Mouse (Mus musculus) lung, adult 2 months (tissue): ENCODE results near the gene Acap1. TPM values are rescaled to one million over a fixed set of nuclear protein-coding genes. Genes with fewer than 3 reads are reported as not detected.

Source experiments
- DNase-seq: peaks from one replicate; pipeline ENCODE4 v3.0.0; 2022
- H3K4me1 ChIP-seq: fragments of 200-500 bp; 2 replicates; pipeline ENCODE4 v1.6.1; 2011; ENCODE audit warnings: low read length; ENCODE audit not compliant: control insufficient read depth, insufficient read depth
- H3K4me3 ChIP-seq: fragments of 200-500 bp; replicated peaks from 2 replicates; pipeline ENCODE3; 2011; ENCODE audit warnings: low read depth, mild to moderate bottlenecking, control low read depth, low read length; ENCODE audit errors: extremely low read depth
- CTCF ChIP-seq: fragments of 200-500 bp; IDR thresholded peaks from 2 replicates; pipeline ENCODE4 v1.5.1; 2011; ENCODE audit warnings: mild to moderate bottlenecking, low read length, control low read depth; ENCODE audit not compliant: insufficient read depth
- POLR2A ChIP-seq: fragments of 200-500 bp; IDR thresholded peaks from 2 replicates; pipeline ENCODE4 v1.6.1; 2011; ENCODE audit warnings: low read depth, mild to moderate bottlenecking, control low read depth, low read length, borderline replicate concordance; ENCODE audit errors: extremely low read depth
- whole genome bisulfite sequencing: fragments of 180-500 bp; shearing (Covaris S2); methylation state at CpG from one replicate; pipeline ENCODE4 v1.1.7; 2018; 5-methylcytosine and 5-hydroxymethylcytosine counted together
- polyA plus RNA-seq: library from polyadenylated mRNA; depleted of rRNA; stranded (reverse); fragments of >200 nt; gene quantifications from 2 replicates; pipeline ENCODE4 v1.2.3, GENCODE M21; 2012

Acap1 gene
- polyA plus RNA-seq, 1 experiment: 14.3 TPM

DNA sequence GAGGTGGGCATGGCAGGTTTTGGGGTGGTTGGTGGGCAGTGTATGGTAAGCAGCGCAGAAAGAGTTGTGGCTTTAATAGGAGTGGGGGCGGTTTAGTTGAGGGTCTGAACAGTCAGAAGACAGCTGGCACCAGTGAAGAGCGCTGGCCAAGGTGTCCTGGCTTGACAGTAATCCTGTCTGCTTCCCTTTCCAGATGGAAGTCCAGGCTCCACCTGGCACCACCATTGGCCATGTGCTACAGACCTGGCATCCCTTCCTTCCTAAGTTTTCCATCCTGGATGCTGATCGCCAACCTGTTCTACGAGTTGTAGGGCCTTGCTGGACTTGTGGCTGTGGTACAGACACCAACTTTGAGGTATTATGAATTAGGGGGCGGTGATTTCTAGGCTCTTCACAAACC lies 47.3 kb downstream of the Acap1 start:
- WGBS: 94% methylated on average over 6 of the region's 6 CpGs
- TF ChIP-seq CTCF: no peak
- TF ChIP-seq POLR2A: no peak
- DNase-seq: no peak
- Histone ChIP-seq H3K4me3 (no peak overlapping the region), H3K4me1 (peaks cover 23% of the 10 kb centered on the region)

- Histone ChIP-seq H3K4me3 (peak overlapping the region; percentile 88), H3K4me1 (peaks cover 21% of the 10 kb centered on the region)
- 7% methylated on average over 37 of the region's 37 CpGs for WGBS
- peak; percentile 60 for DNase-seq
- TF ChIP-seq POLR2A (no peak; the same call in 1 of the 2 replicates), CTCF (no peak)
Measured at GRCm38 (mm10) chr11:69846738-69847688, 48.3 kb downstream of the Acap1 start.

DNA sequence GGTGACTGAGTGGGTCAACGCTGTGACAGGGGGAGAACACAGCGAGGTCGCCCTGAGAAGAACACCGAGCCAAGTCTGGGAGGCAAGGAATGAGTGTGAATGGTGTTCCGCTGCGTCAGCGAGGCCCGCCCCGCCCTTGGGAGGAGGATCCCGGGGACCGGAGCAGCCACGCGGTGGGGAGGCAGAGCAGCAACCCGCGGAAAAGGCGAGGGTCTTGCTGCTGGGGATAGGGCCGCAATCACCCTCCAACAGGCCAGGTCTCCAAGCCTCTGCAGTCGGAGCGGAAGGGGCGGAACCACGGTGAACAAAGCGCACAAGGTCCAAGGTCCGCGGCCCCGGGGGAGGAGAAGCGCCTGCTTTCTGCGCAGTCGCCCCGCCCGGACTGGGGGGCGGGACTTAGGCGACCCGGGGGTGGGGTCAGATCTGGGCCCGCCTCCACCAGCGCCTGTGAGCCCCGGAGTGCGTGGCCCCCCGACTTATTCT lies 49.1 kb downstream of the Acap1 start, which contains the start of gene Plscr3:
Gene Plscr3 (plus strand): TSS at position 179 of the 483 bp plus-strand sequence.
- Histone ChIP-seq H3K4me3 (peak within 1 kb of the TSS; percentile 88), H3K4me1 (peaks cover 19% of the 10 kb centered on the region)
- DNase-seq: peak; percentile 94
- 1% methylated on average over 36 of the region's 38 CpGs for WGBS
- TF ChIP-seq POLR2A (peak; percentile 85; the same call in 1 of the 2 replicates), CTCF (no peak)

DNA sequence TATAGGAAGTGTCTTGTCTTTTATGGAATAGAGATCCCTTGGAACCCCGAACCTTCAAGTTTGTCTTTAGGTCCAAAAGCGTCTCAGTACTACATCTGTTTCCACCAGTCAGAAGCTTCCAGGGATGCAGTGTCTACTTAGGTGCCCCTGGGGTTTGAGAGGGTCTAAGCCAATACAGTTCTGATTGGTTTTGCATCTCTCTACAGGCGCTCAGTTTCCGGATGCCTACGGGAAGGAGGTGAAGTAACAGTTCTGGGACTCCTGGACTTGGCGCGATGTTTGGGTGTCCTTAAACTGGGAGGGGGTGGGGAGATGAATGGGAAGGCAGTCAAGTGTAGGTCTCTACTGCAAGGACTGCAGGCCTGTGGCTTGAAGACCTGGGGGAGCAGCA lies 56.6 kb downstream of the Acap1 start:
- H3K4me1 ChIP-seq: 0 out of 2 replicates have a peak, but pooled peaks cover 2% of the 10 kb centered on the region
- H3K4me3 ChIP-seq: peak overlapping the region; percentile 99
- no peak for DNase-seq
- WGBS: 1% methylated on average over 7 of the region's 7 CpGs
- TF ChIP-seq CTCF (no peak), POLR2A (no peak)

- Histone ChIP-seq H3K4me3 (peak within 1 kb of the TSS; percentile 99), H3K4me1 (0 out of 2 replicates have a peak, but pooled peaks cover 2% of the 10 kb centered on the region)
- WGBS: under 1% methylated on average over 34 of the region's 34 CpGs
- DNase-seq: peak; percentile 95
- TF ChIP-seq POLR2A: peak; percentile 90
- TF ChIP-seq CTCF: no peak
Measured at GRCm38 (mm10) chr11:69837952-69838713, 57.2 kb downstream of the Acap1 start, which contains the start of gene Tmem256. Tmem256 (plus strand) TSS chr11:69838514.

DNA sequence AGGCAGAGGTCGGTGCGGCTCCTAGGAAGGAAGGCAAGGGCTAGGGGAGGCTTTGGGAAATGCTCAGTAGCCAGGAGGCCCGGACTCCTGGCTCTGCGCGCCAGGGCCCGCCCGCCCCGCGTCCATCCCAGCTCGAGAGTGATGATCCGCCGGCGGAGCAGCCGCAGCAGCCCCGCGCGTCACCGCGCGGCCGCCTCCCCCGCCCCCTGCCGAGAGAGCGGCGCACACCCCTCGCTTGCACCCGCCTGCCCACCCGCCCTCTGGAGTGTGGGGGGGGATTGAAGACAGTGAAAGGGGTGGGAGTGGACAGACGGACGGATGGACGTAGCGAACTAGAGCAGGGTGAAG lies 57.8 kb downstream of the Acap1 start, which contains the start of gene Nlgn2:
Gene Nlgn2 (minus strand): TSS at position 181 of the 348 bp plus-strand sequence.
- Histone ChIP-seq H3K4me1 (0 out of 2 replicates have a peak, but pooled peaks cover 2% of the 10 kb centered on the region), H3K4me3 (peak within 1 kb of the TSS; percentile 99)
- no peak for DNase-seq
- TF ChIP-seq CTCF: no peak
- no peak for TF ChIP-seq POLR2A
- WGBS: under 1% methylated on average over 32 of the region's 32 CpGs

GRCm38 (mm10) chr11:69836703-69837576 lies 58.4 kb downstream of the Acap1 start:
- TF ChIP-seq POLR2A (no peak), CTCF (no peak)
- H3K4me1 ChIP-seq: 0 out of 2 replicates have a peak, but pooled peaks cover 2% of the 10 kb centered on the region
- DNase-seq: no peak
- 4% methylated on average over 51 of the region's 52 CpGs for WGBS
- peak overlapping the region; percentile 66 for H3K4me3 ChIP-seq

DNA sequence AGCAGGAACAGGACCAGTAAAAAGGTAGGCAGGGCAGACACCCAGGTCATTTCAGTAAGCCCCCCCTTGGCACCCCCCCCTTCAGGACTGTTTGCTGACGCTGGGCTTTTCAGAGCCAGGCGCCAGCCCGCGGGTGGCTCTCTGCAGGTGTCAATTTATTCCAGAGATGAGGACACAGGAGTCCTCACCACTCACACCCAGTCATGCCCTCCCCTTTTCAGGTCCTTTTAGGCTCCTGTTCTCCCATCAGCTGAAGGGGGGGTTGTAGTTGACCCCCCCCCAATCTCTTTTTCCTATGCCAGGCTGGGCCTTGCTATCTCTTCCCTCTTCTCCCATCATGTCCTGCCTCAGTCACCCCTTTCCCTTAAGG lies 59.4 kb downstream of the Acap1 start:
- 0 out of 2 replicates have a peak, but pooled peaks cover 2% of the 10 kb centered on the region for H3K4me1 ChIP-seq
- no peak for TF ChIP-seq POLR2A
- TF ChIP-seq CTCF: no peak
- DNase-seq: no peak
- 36% methylated on average over 4 of the region's 4 CpGs for WGBS
- no peak overlapping the region for H3K4me3 ChIP-seq
